Mouse (Mus musculus) MEL (cell line): ENCODE measurements around the gene Ovol1. TPM values are rescaled to one million over a fixed set of nuclear protein-coding genes. Genes with fewer than 3 reads are reported as not detected.

Experiments used
- DNase-seq: peaks from one replicate; pipeline ENCODE4 v3.0.0; 2011; ENCODE audit warnings: low read depth, low spot score
- H3K27ac ChIP-seq: 2 replicates; pipeline ENCODE4 v1.5.1; 2012; ENCODE audit warnings: low read depth, mild to moderate bottlenecking, control low read depth, low read length, moderate library complexity; ENCODE audit not compliant: control insufficient read depth
- H3K27me3 ChIP-seq, 2 experiments: fragments of 150-350 bp in 1 of 2; sonication (generic) in 1 of 2; 2 replicates each; pipeline ENCODE4 v1.6.1; 2012; ENCODE audit warnings: low read length in 2 of 2, mild to moderate bottlenecking in 2 of 2, improper control_type of control experiment in 1 of 2, moderate library complexity in 1 of 2; ENCODE audit not compliant: insufficient read depth in 2 of 2, control insufficient read depth in 1 of 2
- H3K36me3 ChIP-seq, 2 experiments: 2 replicates each; pipeline ENCODE4 v1.6.1; 2012 to 2014; ENCODE audit warnings: low read length in 2 of 2, improper control_type of control experiment in 1 of 2, inconsistent platforms in 1 of 2, mild to moderate bottlenecking in 1 of 2; ENCODE audit not compliant: insufficient read depth in 2 of 2, control insufficient read depth in 1 of 2
- H3K4me1 ChIP-seq, 2 experiments: fragments of 150-350 bp in 1 of 2; sonication (generic) in 1 of 2; 2 replicates each; pipeline ENCODE4 v1.6.1; 2012; ENCODE audit warnings: low read length in 2 of 2, improper control_type of control experiment in 1 of 2, mild to moderate bottlenecking in 1 of 2; ENCODE audit not compliant: insufficient read depth in 2 of 2, control insufficient read depth in 1 of 2
- H3K4me3 ChIP-seq, 2 experiments: fragments of 150-350 bp in 1 of 2; sonication (generic) in 1 of 2; 2 replicates each; pipeline ENCODE4 v1.5.1; 2012; ENCODE audit warnings: low read depth in 2 of 2, low read length in 2 of 2, mild to moderate bottlenecking in 2 of 2, moderate library complexity in 2 of 2, control low read depth in 1 of 2, improper control_type of control experiment in 1 of 2; ENCODE audit not compliant: control insufficient read depth in 1 of 2, insufficient read depth in 1 of 2
- H3K79me2 ChIP-seq: 2 replicates; pipeline ENCODE4 v1.6.1; 2012; ENCODE audit warnings: mild to moderate bottlenecking, low read length, moderate library complexity; ENCODE audit not compliant: control insufficient read depth, poor library complexity, insufficient read depth
- H3K9ac ChIP-seq: 2 replicates; pipeline ENCODE4 v1.6.1; 2012; ENCODE audit warnings: low read depth, mild to moderate bottlenecking, control low read depth, low read length, moderate library complexity; ENCODE audit not compliant: control insufficient read depth, poor library complexity, severe bottlenecking
- H3K9me3 ChIP-seq: fragments of 150-350 bp; sonication (generic); replicated peaks from 2 replicates; pipeline ENCODE4 v1.6.1; 2012; ENCODE audit warnings: mild to moderate bottlenecking, low read length, improper control_type of control experiment, moderate library complexity; ENCODE audit not compliant: insufficient read depth
- CHD1 ChIP-seq: IDR thresholded peaks from 2 replicates; pipeline ENCODE4 v1.6.1; 2012; ENCODE audit warnings: low read depth, mild to moderate bottlenecking, inconsistent platforms, low read length, improper control_type of control experiment
- CTCF ChIP-seq, 3 experiments: IDR thresholded peaks in 2 of 3; conservative IDR thresholded peaks in 1 of 3; 2 replicates each; pipeline ENCODE4 v1.5.1; 2011 to 2012; ENCODE audit warnings: low read length in 3 of 3, low read depth in 2 of 3, mild to moderate bottlenecking in 2 of 3, improper control_type of control experiment in 1 of 3, inconsistent platforms in 1 of 3, mixed read lengths in 1 of 3, moderate library complexity in 1 of 3; ENCODE audit not compliant: control insufficient read depth in 1 of 3, insufficient read depth in 1 of 3, poor library complexity in 1 of 3, severe bottlenecking in 1 of 3
- EP300 ChIP-seq, 2 experiments: IDR thresholded peaks; 2 replicates each; pipeline ENCODE4 v1.6.1; 2011; ENCODE audit warnings: improper control_type of control experiment in 2 of 2, low read length in 2 of 2, low read depth in 1 of 2, mild to moderate bottlenecking in 1 of 2
- ETS1 ChIP-seq: IDR thresholded peaks from 2 replicates; pipeline ENCODE4 v1.6.1; 2012; ENCODE audit warnings: low read depth, mild to moderate bottlenecking, inconsistent platforms, low read length, improper control_type of control experiment, moderate library complexity
- GABPA ChIP-seq: IDR thresholded peaks from 2 replicates; pipeline ENCODE4 v1.6.1; 2012; ENCODE audit warnings: low read depth, mild to moderate bottlenecking, inconsistent platforms, low read length, improper control_type of control experiment, moderate library complexity
- GATA1 ChIP-seq: IDR thresholded peaks from 2 replicates; pipeline ENCODE4 v1.6.1; 2011; ENCODE audit warnings: low read depth, low read length, improper control_type of control experiment
- MAFK ChIP-seq: IDR thresholded peaks from 2 replicates; pipeline ENCODE4 v1.6.1; 2011; ENCODE audit warnings: low read depth, mild to moderate bottlenecking, low read length, improper control_type of control experiment, borderline replicate concordance
- MAX ChIP-seq: IDR thresholded peaks from 2 replicates; pipeline ENCODE4 v1.6.1; 2011; ENCODE audit warnings: low read length, improper control_type of control experiment
- MEF2A ChIP-seq: IDR thresholded peaks from 2 replicates; pipeline ENCODE4 v1.6.1; 2014; ENCODE audit warnings: low read depth, mild to moderate bottlenecking, inconsistent platforms, low read length, improper control_type of control experiment; ENCODE audit not compliant: poor library complexity, insufficient replicate concordance, severe bottlenecking; ENCODE audit errors: extremely low read depth
- MXI1 ChIP-seq: IDR thresholded peaks from 2 replicates; pipeline ENCODE4 v1.6.1; 2011; ENCODE audit warnings: mild to moderate bottlenecking, low read depth, low read length, improper control_type of control experiment
- NRF1 ChIP-seq: IDR thresholded peaks from 2 replicates; pipeline ENCODE4 v1.6.1; 2014; ENCODE audit warnings: low read depth, mild to moderate bottlenecking, inconsistent platforms, low read length, improper control_type of control experiment, moderate library complexity; ENCODE audit not compliant: poor library complexity, insufficient read depth, severe bottlenecking
- POLR2AphosphoS5 ChIP-seq: IDR thresholded peaks from 2 replicates; pipeline ENCODE4 v1.6.1; 2012; ENCODE audit warnings: low read depth, borderline replicate concordance, mild to moderate bottlenecking, inconsistent platforms, low read length, moderate library complexity, mixed read lengths
- RAD21 ChIP-seq: IDR thresholded peaks from 2 replicates; pipeline ENCODE4 v1.6.1; 2011; ENCODE audit warnings: mild to moderate bottlenecking, low read depth, low read length, improper control_type of control experiment
- RCOR1 ChIP-seq: IDR thresholded peaks from 2 replicates; pipeline ENCODE4 v1.6.1; 2012; ENCODE audit warnings: low read depth, mild to moderate bottlenecking, inconsistent platforms, low read length, improper control_type of control experiment
- SMC3 ChIP-seq: IDR thresholded peaks from 2 replicates; pipeline ENCODE4 v1.6.1; 2011; ENCODE audit warnings: low read depth, low read length, improper control_type of control experiment
- TBP ChIP-seq: IDR thresholded peaks from 2 replicates; pipeline ENCODE4 v1.8.0; 2011; ENCODE audit warnings: low read depth, low read length, improper control_type of control experiment
- TCF12 ChIP-seq: IDR thresholded peaks from 2 replicates; pipeline ENCODE4 v1.6.1; 2014; ENCODE audit warnings: low read depth, mild to moderate bottlenecking, inconsistent platforms, low read length, improper control_type of control experiment, moderate library complexity
- USF2 ChIP-seq, 2 experiments: IDR thresholded peaks; 2 replicates each; pipeline ENCODE4 v1.6.1; 2011 to 2012; ENCODE audit warnings: improper control_type of control experiment in 2 of 2, low read length in 2 of 2, borderline replicate concordance in 1 of 2, inconsistent platforms in 1 of 2, low read depth in 1 of 2, mild to moderate bottlenecking in 1 of 2; ENCODE audit not compliant: insufficient read depth in 1 of 2
- ZC3H11A ChIP-seq: IDR thresholded peaks from 2 replicates; pipeline ENCODE4 v1.6.1; 2012; ENCODE audit warnings: low read depth, mild to moderate bottlenecking, inconsistent platforms, low read length, improper control_type of control experiment
- ZMIZ1 ChIP-seq: IDR thresholded peaks from 2 replicates; pipeline ENCODE4 v1.6.1; 2012; ENCODE audit warnings: low read depth, mild to moderate bottlenecking, inconsistent platforms, low read length, improper control_type of control experiment, moderate library complexity
- polyA plus RNA-seq, 2 experiments: library from polyadenylated mRNA; stranded (reverse) in 1 of 2; unstranded in 1 of 2; fragments of >175 nt in 1 of 2; fragments of >200 nt in 1 of 2; gene quantifications; 2 replicates each; pipeline versions ENCODE4 v1.2.1 to v1.2.4; 2012; ENCODE audit warnings: low replicate concordance in 2 of 2, low read depth in 1 of 2; ENCODE audit not compliant: insufficient read length in 2 of 2, insufficient read depth in 1 of 2, missing spikeins in 1 of 2
- total RNA-seq: library from RNA; depleted of rRNA; stranded (reverse); fragments of 300-350 nt; gene quantifications from 2 replicates; pipeline ENCODE4 v1.2.3, GENCODE M21; 2012

Ovol1 gene
- total and polyA plus RNA-seq, 3 experiments, result 0.06 TPM; not detected in 2

DNA sequence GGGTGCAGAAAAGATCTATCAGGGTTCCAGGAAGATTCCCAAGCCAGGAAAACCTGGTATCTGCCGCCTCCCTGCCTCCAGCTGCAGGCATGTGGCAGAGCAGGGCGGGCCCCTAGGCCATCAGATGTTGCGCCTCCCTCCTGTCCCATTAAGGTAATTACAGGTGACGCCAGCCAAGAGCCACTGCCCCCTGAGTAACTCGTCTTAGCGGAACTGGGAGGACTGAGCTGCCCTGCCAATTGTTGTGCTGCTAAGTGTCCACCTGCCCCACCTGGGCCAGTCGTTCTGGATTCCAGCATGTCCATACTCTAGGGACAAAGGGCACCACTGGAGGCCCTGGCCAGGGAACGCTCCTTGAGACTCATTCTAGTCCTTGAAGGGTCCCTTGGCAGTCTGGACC, 6.6 kb downstream of the Ovol1 start:
- Histone ChIP-seq H3K4me1 (peaks cover 0 to 2% of the 10 kb centered on the region in 2 experiments; a peak in 1 of 4 replicates), H3K36me3 (no peaks in the 10 kb centered on the region), H3K27ac (no peak overlapping the region), H3K27me3 (no peaks in the 10 kb centered on the region), H3K79me2 (no peaks in the 10 kb centered on the region), H3K4me3 (no peak overlapping the region), H3K9ac (no peak overlapping the region), H3K9me3 (no peaks in the 10 kb centered on the region)
- no peak for TF ChIP-seq USF2 (IDR thresholded peaks at IDR 0.05; ENCODE audit: borderline replicate concordance in 1 of 2, insufficient read depth in 1 of 2, low read depth in 1 of 2, low read length in 2 of 2)
- TF ChIP-seq RCOR1, result no peak
- no peak for TF ChIP-seq ZC3H11A
- TF ChIP-seq MAX, result no peak
- TF ChIP-seq TCF12, result no peak
- TF ChIP-seq NRF1, result no peak
- no peak for TF ChIP-seq TBP
- TF ChIP-seq SMC3, result no peak
- no peak for TF ChIP-seq EP300 (IDR thresholded peaks at IDR 0.05; ENCODE audit: low read depth in 1 of 2, low read length in 2 of 2)
- no peak for TF ChIP-seq CHD1
- no peak for TF ChIP-seq RAD21
- no peak for TF ChIP-seq ZMIZ1
- no peak for TF ChIP-seq CTCF (IDR thresholded peaks at IDR 0.05 in 2 of 3, conservative IDR thresholded peaks at IDR 0.05 in 1 of 3; ENCODE audit: control insufficient read depth in 1 of 3, insufficient read depth in 1 of 3, low read depth in 2 of 3, low read length in 3 of 3, poor library complexity in 1 of 3, severe bottlenecking in 1 of 3)
- TF ChIP-seq MXI1, result no peak
- TF ChIP-seq POLR2AphosphoS5, result no peak
- no peak for TF ChIP-seq MEF2A
- DNase-seq, result no peak

DNA sequence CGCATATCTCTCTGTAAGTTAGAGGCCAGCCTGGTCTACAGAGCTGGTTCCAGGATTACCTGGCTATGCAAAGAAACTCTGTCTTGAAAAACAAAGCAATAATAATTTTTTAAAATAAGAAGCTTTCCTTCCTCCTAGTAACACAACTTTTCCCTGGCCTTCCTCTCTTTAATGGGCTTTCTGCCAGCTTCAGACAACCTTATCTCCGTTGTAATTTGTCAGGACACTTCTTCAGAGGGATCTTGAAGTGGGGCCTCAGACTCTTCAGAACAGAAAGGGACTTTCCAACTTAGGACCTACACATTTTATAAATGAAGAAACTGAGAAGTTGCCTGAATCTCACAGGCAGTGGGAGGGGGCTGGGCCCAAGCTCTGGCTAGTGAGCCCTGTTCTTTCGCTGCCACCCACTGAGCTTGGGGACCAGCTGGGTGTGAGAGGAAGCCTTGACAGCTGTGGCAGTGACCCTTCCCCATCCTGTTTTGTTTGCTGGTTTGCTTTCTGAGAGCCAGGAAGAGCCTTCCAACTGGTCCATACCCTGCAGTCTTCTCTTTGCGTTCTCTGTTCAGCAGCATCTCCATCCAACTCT, 12.9 kb downstream of the Ovol1 start:
- H3K27ac ChIP-seq, result peak overlapping the region; percentile 53
- H3K4me1 ChIP-seq, result peaks cover 0 to 21% of the 10 kb centered on the region in 2 experiments; a peak in 2 of 4 replicates
- DNase-seq, result peak; percentile 80
- no peaks in the 10 kb centered on the region for H3K79me2 ChIP-seq
- peaks cover 0 to 10% of the 10 kb centered on the region in 2 experiments; a peak in 2 of 4 replicates for H3K36me3 ChIP-seq
- no peak overlapping the region; the same call in 1 of the 2 replicates for H3K9ac ChIP-seq
- no peaks in the 10 kb centered on the region for H3K9me3 ChIP-seq
- H3K4me3 ChIP-seq, result no peak overlapping the region
- TF ChIP-seq RAD21 (no peak), USF2 (IDR thresholded peaks at IDR 0.05; ENCODE audit: borderline replicate concordance in 1 of 2, insufficient read depth in 1 of 2, low read depth in 1 of 2, low read length in 2 of 2) (no peak), GATA1 (peak; percentile 66), GABPA (no peak), MAFK (no peak), ETS1 (no peak), EP300 (IDR thresholded peaks at IDR 0.05; ENCODE audit: low read depth in 1 of 2, low read length in 2 of 2) (peak; percentile 11 to 72; a peak in 3 of 4 replicates)
- no peaks in the 10 kb centered on the region for H3K27me3 ChIP-seq
